In the genomic region with DNA sequence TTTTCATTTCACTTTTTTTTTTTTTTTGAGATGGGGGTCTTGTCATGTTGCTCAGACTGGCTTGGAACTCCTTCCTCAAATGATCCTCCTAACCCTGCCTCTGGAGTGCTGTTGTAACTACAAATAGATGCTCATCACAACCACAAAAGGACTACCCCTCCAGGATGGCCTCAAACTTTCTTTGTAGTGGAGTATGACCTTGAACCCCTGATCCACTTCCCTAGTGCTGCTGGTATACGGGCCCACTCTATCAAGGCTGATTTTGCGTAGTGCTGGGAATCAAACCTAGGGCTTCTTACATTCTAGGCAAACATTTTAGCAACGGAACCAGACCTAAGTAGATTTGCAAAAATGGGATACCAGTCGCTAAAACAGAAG, we compare ENCODE assay signal across 8 mouse cellular contexts. TPM values are rescaled to one million over a fixed set of nuclear protein-coding genes. Genes with fewer than 3 reads are reported as not detected.
DNase-seq lines count a peak whose midpoint lies in the region; ATAC-seq lines count a peak whose summit lies in the region.

No protein-coding gene starts in this region.

- H3K9ac ChIP-seq in embryonic facial prominence, embryonic 15.5 days = no peak overlapping the region
- peak overlapping the region; percentile 83; the same call in 1 of the 2 replicates for H3K9ac ChIP-seq in limb, embryonic 12.5 days (replicated peaks)
- H3K9ac ChIP-seq in neural tube, embryonic 13.5 days = peak overlapping the region; percentile 52; the same call in 1 of the 2 replicates

- H3K4me2 ChIP-seq in embryonic facial prominence, embryonic 15.5 days (replicated peaks) = peak overlapping the region; percentile 84
- H3K4me2 ChIP-seq in limb, embryonic 12.5 days = peak overlapping the region; percentile 75
- H3K4me2 ChIP-seq in neural tube, embryonic 13.5 days = peak overlapping the region; percentile 67

- 18% methylated on average over 4 of the region's 4 CpGs for WGBS in embryonic facial prominence, embryonic 15.5 days
- WGBS in limb, embryonic 12.5 days = 17% methylated on average over 4 of the region's 4 CpGs
- WGBS in neural tube, embryonic 13.5 days = 14% methylated on average over 4 of the region's 4 CpGs

- H3K27me3 ChIP-seq in embryonic facial prominence, embryonic 15.5 days = no peaks in the 10 kb centered on the region
- H3K27me3 ChIP-seq in limb, embryonic 12.5 days = no peaks in the 10 kb centered on the region
- H3K27me3 ChIP-seq in neural tube, embryonic 13.5 days = no peaks in the 10 kb centered on the region

- DNase-seq in cerebellum, adult 9-11 months = peak; percentile 34
- no peak for DNase-seq in cerebellum, adult 9-10 months
- peak; percentile 4 to 14 for DNase-seq in B cell, adult 2 months
- DNase-seq in frontal cortex, adult 2 months (ENCODE audit: extremely low spot score in 1 of 2, low spot score in 1 of 2) = no peak
- no peak for DNase-seq in right cerebral cortex, postnatal 25 days

- ATAC-seq in embryonic facial prominence, embryonic 15.5 days (ENCODE audit: insufficient number of reproducible peaks, low FRiP score, low TSS enrichment, low read depth) = no peak
- ATAC-seq in limb, embryonic 12.5 days (ENCODE audit: insufficient number of reproducible peaks, insufficient read depth, low FRiP score, low TSS enrichment, low read depth) = no peak
- no peak for ATAC-seq in neural tube, embryonic 13.5 days (ENCODE audit: low read depth)

- H3K27ac ChIP-seq in embryonic facial prominence, embryonic 15.5 days (replicated peaks) = peak overlapping the region; percentile 87
- H3K27ac ChIP-seq in limb, embryonic 12.5 days = peak overlapping the region; percentile 92; the same call in 1 of the 2 replicates
- H3K27ac ChIP-seq in neural tube, embryonic 13.5 days (replicated peaks) = peak overlapping the region; percentile 25; the same call in 1 of the 2 replicates

- no peaks in the 10 kb centered on the region for H3K36me3 ChIP-seq in embryonic facial prominence, embryonic 15.5 days
- no peaks in the 10 kb centered on the region for H3K36me3 ChIP-seq in limb, embryonic 12.5 days
- no peaks in the 10 kb centered on the region for H3K36me3 ChIP-seq in neural tube, embryonic 13.5 days

- peaks cover 19% of the 10 kb centered on the region for H3K4me1 ChIP-seq in embryonic facial prominence, embryonic 15.5 days
- peaks cover 22% of the 10 kb centered on the region for H3K4me1 ChIP-seq in limb, embryonic 12.5 days (replicated peaks)
- H3K4me1 ChIP-seq in neural tube, embryonic 13.5 days (replicated peaks) = peaks cover 22% of the 10 kb centered on the region

- peak overlapping the region; percentile 82 for H3K4me3 ChIP-seq in embryonic facial prominence, embryonic 15.5 days (replicated peaks)
- H3K4me3 ChIP-seq in limb, embryonic 12.5 days (replicated peaks) = peak overlapping the region; percentile 86
- peak overlapping the region; percentile 83 for H3K4me3 ChIP-seq in neural tube, embryonic 13.5 days

- no peaks in the 10 kb centered on the region for H3K9me3 ChIP-seq in embryonic facial prominence, embryonic 15.5 days (replicated peaks)
- H3K9me3 ChIP-seq in limb, embryonic 12.5 days = no peaks in the 10 kb centered on the region
- H3K9me3 ChIP-seq in neural tube, embryonic 13.5 days = no peaks in the 10 kb centered on the region

RNA-seq across cellular contexts. Expression of gene Vcl, which starts 0.9 kb away (rescaled TPM):
- 49.6 and 51.7 TPM in 2 replicates for polyA plus RNA-seq in embryonic facial prominence, embryonic 15.5 days (2015; fragmentation: Nextera tagmentation; extraction: Ambion mirVana)
- polyA plus RNA-seq in limb, embryonic 12.5 days (2016; fragmentation: Nextera tagmentation; extraction: Ambion mirVana) = 51.1 and 55.4 TPM in 2 replicates
- 20.7 and 27.1 TPM in 2 replicates for polyA plus RNA-seq in neural tube, embryonic 13.5 days (2015; fragmentation: Nextera tagmentation; extraction: Ambion mirVana)
- polyA plus RNA-seq in frontal cortex, adult 2 months (2012; rRNA removed) = 24.8 and 25.3 TPM in 2 replicates

Comparison
In these comparisons a context has a peak if more than half of its experiments do, and no peak if none do; other contexts are left out.
1. DNase-seq: peak in cerebellum, adult 9-11 months (single experiment) and B cell, adult 2 months (2 of 2); none in cerebellum, adult 9-10 months (single experiment), frontal cortex, adult 2 months (0 of 2) and right cerebral cortex, postnatal 25 days (single experiment).
2. H3K27ac ChIP-seq: peak in every context shown above with its lines; median percentile 92 in limb, embryonic 12.5 days; 87 in embryonic facial prominence, embryonic 15.5 days; 25 in neural tube, embryonic 13.5 days.
3. Peak in every context shown above with its lines, with median percentiles within 50 percentile points of each other: H3K4me2 ChIP-seq and H3K4me3 ChIP-seq.